Mouse (Mus musculus): Measurements from ENCODE around the gene Zbtb20.

Gene Zbtb20

GRCm38 (mm10) chr16:43534103-43534502 is 658.4 kb downstream of the Zbtb20 start:
- no peak for DNase-seq

- no peak for DNase-seq
Observed at GRCm38 (mm10) chr16:43535912-43536311, 660.2 kb downstream of the Zbtb20 start.

GRCm38 (mm10) chr16:43537163-43537562 is 661.5 kb downstream of the Zbtb20 start:
- no peak for DNase-seq

GRCm38 (mm10) chr16:43539659-43540096 is 664.0 kb downstream of the Zbtb20 start:
- DNase-seq: no peak

- no peak for DNase-seq
Observed at GRCm38 (mm10) chr16:43540108-43540507, 664.4 kb downstream of the Zbtb20 start.

- peak in 1 of 2 experiments; percentile 30 for DNase-seq
Observed at GRCm38 (mm10) chr16:43540546-43541167, 665.0 kb downstream of the Zbtb20 start.

GRCm38 (mm10) chr16:43545261-43545660 is 669.6 kb downstream of the Zbtb20 start:
- peak; percentile 18 to 35 for DNase-seq

GRCm38 (mm10) chr16:43547323-43548180 is 671.9 kb downstream of the Zbtb20 start:
- peak; percentile 19 to 33 for DNase-seq

- DNase-seq: peak in 1 of 2 experiments; percentile 61
Observed at GRCm38 (mm10) chr16:43548774-43549173, 673.1 kb downstream of the Zbtb20 start.

GRCm38 (mm10) chr16:43549425-43550089 is 673.9 kb downstream of the Zbtb20 start:
- no peak for DNase-seq

GRCm38 (mm10) chr16:43552443-43552842 is 676.8 kb downstream of the Zbtb20 start:
- no peak for DNase-seq

- no peak for DNase-seq
Observed at GRCm38 (mm10) chr16:43557385-43557784, 681.7 kb downstream of the Zbtb20 start.

GRCm38 (mm10) chr16:43561330-43561729 is 685.6 kb downstream of the Zbtb20 start:
- no peak for DNase-seq

GRCm38 (mm10) chr16:43561956-43562355 is 686.3 kb downstream of the Zbtb20 start:
- no peak for DNase-seq

- no peak for DNase-seq
Observed at GRCm38 (mm10) chr16:43565872-43566271, 690.2 kb downstream of the Zbtb20 start.

GRCm38 (mm10) chr16:43566511-43566910 is 690.8 kb downstream of the Zbtb20 start:
- DNase-seq: no peak

- no peak for DNase-seq
Observed at GRCm38 (mm10) chr16:43571376-43572081, 695.8 kb downstream of the Zbtb20 start.

GRCm38 (mm10) chr16:43572171-43572570 is 696.5 kb downstream of the Zbtb20 start:
- DNase-seq: no peak

- DNase-seq: no peak
Observed at GRCm38 (mm10) chr16:43572766-43573165, 697.1 kb downstream of the Zbtb20 start.

- DNase-seq: peak in 1 of 2 experiments; percentile 19
Observed at GRCm38 (mm10) chr16:43573181-43573833, 697.6 kb downstream of the Zbtb20 start.

- peak; percentile 90 to 95 for DNase-seq
Observed at GRCm38 (mm10) chr16:43574006-43574764, 698.5 kb downstream of the Zbtb20 start.

Data from kidney, adult 8-10 months (tissue).